ENCODE assay signal across 20 mouse cellular contexts in genomic region chr12:91726202-91726601, GRCm38 (mm10).
"Had no signal": no experiment of that assay in that cellular context is flagged by ENCODE, and none has a peak within 500 bp of the region (broad histone marks: within the 10 kb centered on the region; RNA-seq: fewer than 3 reads in every experiment).

No protein-coding gene starts in this region.

- H3K9ac ChIP-seq: liver, embryonic 15.5 days; lung, embryonic 14.5 days; midbrain, embryonic 12.5 days; neural tube, embryonic 13.5 days; neural tube, embryonic 15.5 days had no signal

- DNase-seq: lung, adult 18-20 months; lung, embryonic 14.5 days; lung, postnatal 10 days; lung, postnatal 4 days; midbrain, embryonic 14.5 days; retina, postnatal 1 day; right cerebral cortex, adult 18-20 months; right cerebral cortex, postnatal 25 days; right cerebral cortex, postnatal 4 days; spleen, adult 18-20 months; thymus, adult 18-20 months; thymus, postnatal 14 days; thymus, postnatal 36 days had no signal

- H3K36me3 ChIP-seq: midbrain, embryonic 10.5 days; midbrain, embryonic 12.5 days; neural tube, embryonic 13.5 days; neural tube, embryonic 15.5 days had no signal

- H3K4me3 ChIP-seq: liver, embryonic 15.5 days; midbrain, embryonic 10.5 days; midbrain, embryonic 12.5 days; myocyte; neural tube, embryonic 13.5 days; neural tube, embryonic 15.5 days had no signal

- H3K9me3 ChIP-seq: liver, embryonic 15.5 days; midbrain, embryonic 10.5 days; midbrain, embryonic 12.5 days; neural tube, embryonic 13.5 days; neural tube, embryonic 15.5 days had no signal

- H3K4me2 ChIP-seq: liver, embryonic 15.5 days; lung, embryonic 14.5 days; midbrain, embryonic 12.5 days; neural tube, embryonic 13.5 days; neural tube, embryonic 15.5 days had no signal

- H3K27me3 ChIP-seq: liver, embryonic 15.5 days; midbrain, embryonic 12.5 days; neural tube, embryonic 13.5 days; neural tube, embryonic 15.5 days had no signal

- H3K4me1 ChIP-seq: midbrain, embryonic 12.5 days; neural tube, embryonic 13.5 days; neural tube, embryonic 15.5 days had no signal

- H3K27ac ChIP-seq: liver, embryonic 15.5 days; midbrain, embryonic 10.5 days; midbrain, embryonic 12.5 days; neural tube, embryonic 13.5 days; neural tube, embryonic 15.5 days had no signal

- ATAC-seq: midbrain, embryonic 16.5 days had no signal
